Mouse (Mus musculus): Measurements from ENCODE around the gene Deup1. TPM values are rescaled to one million over a fixed set of nuclear protein-coding genes. Genes with fewer than 3 reads are reported as not detected.

Gene Deup1
- total RNA-seq, 2 experiments from 2014 or later: not detected

DNA sequence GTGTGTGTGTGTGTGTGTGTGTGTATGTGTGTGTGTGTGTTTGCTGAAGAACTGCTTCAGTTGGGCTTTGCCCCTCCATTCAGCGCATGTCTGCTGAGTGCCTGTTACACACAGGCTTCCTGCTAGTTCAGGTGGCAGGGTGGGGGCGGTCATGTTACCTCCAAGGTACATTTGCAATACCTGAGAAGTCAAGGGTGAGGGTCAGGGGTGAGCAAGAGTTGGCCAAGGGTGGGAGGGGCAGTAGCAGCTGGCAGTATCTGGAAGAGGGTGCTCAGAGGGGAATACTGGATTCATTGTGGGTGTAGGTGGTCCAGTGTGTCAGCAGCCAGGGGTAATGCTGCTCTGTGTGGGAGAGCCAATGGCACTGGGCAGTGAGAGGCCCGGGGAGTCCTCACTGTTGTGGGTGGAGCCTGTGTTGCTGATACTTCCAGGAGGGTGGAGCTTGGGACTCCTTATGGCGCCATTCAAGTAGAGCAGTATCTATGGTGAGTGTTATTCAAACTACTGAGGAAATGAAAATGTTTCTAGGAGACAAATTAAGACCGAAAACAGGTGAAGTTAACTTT lies 90.8 kb downstream of the Deup1 start:
- 0 out of 2 replicates have a peak, but pooled peaks have one; percentile 31 for ATAC-seq (replicated peaks; ENCODE audit: low FRiP score, low TSS enrichment, poor library complexity, severe bottlenecking)

DNA sequence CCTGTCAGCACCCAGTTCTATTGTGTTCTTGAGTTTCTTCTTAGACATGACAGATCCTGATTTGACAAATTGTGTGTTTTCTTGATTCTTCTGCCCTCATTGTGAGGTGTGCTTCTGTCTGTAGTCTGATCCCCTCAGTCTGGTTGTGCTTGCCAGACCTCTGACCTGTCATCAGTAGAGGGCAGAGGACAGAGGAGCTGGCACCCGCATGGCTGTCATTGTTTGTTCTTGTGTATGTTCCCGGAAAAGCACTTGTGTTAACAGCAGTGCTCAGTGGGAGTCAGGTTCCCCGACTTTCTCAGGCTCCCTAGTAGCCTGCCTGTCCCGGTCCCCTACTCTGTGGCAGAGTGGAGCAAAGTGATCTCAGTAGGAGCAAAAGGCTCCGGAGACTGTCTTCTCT lies 92.3 kb downstream of the Deup1 start:
- no peak for ATAC-seq (replicated peaks; ENCODE audit: low FRiP score, low TSS enrichment, poor library complexity, severe bottlenecking)

DNA sequence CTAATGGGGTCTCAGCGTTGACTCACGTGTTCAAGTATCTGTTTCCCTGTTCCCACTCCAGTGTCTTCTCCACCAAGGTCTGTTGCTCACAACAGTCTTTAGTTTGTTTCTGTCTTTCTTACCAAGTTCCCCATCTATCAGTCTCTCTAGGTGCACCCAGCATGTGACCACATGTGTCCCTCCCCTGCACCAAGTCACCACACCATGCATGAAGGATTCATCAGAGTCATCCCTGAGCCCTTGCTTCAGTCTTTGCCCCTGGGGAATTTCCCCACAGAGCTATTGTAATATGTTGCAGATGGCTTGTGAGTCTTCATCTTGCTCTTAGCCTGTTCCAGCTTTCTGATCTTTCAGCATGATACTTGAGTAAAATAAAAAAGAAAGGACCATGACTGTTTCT lies 93.6 kb downstream of the Deup1 start:
- no peak for ATAC-seq (replicated peaks; ENCODE audit: low FRiP score, low TSS enrichment, poor library complexity, severe bottlenecking)

DNA sequence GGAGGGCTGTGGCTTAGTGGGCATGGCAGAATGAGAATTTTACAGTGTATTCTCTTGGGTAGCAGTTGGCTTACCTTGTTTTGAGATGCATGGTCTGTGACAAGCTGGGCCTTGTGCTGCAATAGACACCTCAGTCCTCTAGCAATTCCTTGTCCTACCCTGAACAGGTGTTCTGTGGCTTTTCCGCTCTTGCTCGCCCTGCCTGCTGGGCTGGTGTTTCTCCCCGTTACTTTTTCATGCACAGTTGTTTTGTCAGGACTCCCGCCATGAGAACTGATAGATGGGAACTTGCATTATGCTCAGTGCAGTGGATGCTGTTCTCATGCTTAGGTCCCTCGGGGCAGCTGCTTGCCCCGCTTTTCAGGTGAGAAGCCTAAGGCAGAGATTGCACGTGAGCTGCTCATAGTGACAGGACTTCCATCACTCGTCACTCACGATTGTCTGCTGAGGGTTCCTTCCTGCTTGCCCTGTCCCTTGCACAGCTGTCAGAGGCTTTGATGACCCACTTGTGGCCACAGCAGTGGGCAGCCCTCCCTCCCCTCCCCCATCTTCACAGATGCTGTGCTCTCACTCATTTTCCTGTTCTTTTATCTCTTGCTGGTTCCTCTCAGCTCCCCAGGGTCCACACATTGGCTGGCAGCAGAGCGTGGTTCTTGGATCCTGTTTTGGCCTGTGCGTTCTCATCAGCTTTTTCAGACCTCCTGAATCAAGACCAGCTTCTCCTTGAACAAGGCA lies 94.2 kb downstream of the Deup1 start:
- ATAC-seq (replicated peaks; ENCODE audit: low FRiP score, low TSS enrichment, poor library complexity, severe bottlenecking): no peak

DNA sequence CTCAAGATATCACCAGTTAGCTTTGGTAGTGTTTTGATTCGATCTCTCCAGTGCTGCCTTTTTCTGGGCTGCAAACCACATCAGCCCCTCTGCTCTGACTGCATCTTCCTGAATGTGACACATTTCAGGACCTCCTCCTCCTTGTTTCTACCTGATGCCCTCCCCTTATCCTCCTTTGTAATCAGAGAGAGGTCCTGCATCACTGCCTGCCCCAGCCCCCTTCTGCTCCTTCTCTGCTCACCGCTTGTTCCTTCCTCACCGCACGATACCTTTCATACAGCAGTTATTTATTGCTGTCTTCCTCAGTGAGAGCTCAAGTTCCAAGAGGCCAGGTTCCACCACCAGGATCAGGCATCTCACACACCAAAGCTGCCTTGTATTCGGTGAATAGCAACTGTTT lies 96.5 kb downstream of the Deup1 start:
- no peak for ATAC-seq (replicated peaks; ENCODE audit: low FRiP score, low TSS enrichment, poor library complexity, severe bottlenecking)

DNA sequence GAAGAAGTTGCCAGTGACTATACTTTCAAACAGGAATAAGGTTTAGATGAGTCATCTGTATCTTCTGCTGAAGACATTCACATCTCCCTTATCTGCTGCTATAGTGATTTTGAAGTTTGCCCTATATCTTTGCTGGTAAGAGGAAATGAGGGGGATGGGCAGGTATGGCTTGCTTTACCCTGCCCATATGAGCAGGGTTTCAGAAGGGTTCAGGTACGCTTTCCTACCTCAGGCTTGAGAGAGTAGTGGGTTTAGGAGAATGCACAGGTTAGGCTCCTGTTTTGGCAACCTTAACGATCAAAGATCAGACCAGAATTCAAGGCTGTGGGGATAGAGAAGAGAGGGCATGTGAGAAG lies 97.8 kb downstream of the Deup1 start:
- no peak for ATAC-seq (replicated peaks; ENCODE audit: low FRiP score, low TSS enrichment, poor library complexity, severe bottlenecking)

DNA sequence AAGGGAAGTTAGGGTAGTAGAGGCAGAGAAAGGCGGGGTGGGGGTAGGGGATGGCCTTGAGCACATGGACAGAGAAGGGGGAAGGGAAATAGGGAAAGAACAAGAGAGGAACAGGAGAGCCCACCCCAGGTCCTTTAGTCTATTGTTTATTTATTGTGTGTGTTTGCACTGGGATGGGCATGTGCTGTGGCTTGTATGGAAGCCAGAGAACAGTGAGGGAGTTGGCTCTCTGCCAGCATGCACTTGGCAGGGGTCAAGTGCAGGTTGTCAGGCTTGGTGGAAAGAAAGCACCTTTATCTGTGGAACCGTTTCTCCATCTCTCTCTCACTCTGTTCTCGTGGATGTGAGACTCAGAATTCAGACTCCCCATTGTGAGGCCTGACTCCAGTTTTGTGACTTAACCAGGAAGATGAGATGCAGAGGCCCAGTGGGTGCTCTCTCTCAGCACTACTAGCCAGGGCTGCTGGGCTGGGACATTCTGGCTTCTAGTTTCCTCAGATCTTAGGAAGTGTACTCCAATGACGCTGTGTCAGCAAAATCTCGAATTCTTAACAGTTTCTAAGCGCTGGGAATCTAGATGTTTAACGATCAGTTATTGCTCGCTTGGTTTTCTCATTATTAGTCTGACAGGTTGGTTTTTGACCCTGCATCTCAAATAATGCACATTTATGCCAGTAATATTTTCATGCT lies 98.3 kb downstream of the Deup1 start:
- 0 out of 2 replicates have a peak, but pooled peaks have one; percentile 32 for ATAC-seq (replicated peaks; ENCODE audit: low FRiP score, low TSS enrichment, poor library complexity, severe bottlenecking)

DNA sequence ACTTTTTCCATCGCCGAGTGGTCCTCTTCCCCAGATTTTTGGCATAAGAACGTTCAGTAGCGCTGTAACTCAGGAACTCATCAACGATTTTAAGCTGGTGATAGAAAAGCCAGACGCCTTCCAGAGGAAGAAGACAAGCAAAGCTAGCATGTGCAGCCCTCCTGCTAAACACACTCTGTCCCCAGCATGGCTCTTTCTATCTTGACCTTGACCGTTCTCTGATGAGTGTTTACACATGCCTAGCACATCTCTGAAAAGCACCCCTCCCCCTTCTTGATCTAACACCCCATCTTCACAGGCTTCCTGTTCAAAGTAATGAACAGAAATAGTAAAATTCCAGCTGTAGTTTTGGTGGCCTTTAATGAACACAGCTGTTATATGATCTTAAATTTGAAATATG lies 99.4 kb downstream of the Deup1 start:
- ATAC-seq (replicated peaks; ENCODE audit: low FRiP score, low TSS enrichment, poor library complexity, severe bottlenecking): no peak

DNA sequence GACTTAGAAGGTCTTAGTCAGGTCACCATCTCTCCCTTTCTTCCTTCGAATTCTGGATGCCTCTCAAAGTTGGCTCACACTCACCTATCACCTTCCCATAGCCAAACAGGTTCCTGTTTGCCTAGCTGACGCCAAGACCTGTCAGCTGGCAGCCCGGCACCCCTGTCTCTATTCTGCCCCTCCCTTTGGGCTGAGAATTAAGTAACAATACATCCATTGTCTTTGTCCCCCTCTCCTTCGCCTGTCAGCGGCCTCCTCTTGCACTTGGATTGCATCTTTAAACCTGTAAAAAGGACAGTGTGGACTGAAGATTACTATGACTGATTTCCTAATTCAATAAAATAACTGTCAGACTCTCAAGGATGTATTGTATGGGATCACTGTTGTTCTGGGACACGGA lies 99.9 kb downstream of the Deup1 start:
- ATAC-seq (replicated peaks; ENCODE audit: low FRiP score, low TSS enrichment, poor library complexity, severe bottlenecking): no peak

DNA sequence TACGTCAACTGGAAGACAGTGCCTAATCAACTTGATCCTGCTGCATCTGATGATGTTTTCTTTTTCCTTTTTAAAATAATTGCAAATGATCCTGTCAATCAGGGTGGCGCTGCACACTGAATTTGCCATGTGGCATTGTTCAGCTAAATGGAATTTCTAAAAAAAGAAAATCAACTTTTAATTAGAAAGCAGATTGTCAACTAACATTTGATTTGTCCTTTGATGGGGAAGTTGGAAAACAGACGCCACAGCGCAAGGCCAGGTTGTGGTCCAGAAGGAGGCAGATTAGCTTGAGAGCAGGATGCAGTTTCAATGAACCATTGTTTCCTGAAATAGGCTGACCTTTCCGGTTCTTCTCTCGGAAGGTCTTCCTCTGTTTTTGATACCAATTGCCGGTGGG lies 101.2 kb downstream of the Deup1 start:
- ATAC-seq (replicated peaks; ENCODE audit: low FRiP score, low TSS enrichment, poor library complexity, severe bottlenecking): no peak

DNA sequence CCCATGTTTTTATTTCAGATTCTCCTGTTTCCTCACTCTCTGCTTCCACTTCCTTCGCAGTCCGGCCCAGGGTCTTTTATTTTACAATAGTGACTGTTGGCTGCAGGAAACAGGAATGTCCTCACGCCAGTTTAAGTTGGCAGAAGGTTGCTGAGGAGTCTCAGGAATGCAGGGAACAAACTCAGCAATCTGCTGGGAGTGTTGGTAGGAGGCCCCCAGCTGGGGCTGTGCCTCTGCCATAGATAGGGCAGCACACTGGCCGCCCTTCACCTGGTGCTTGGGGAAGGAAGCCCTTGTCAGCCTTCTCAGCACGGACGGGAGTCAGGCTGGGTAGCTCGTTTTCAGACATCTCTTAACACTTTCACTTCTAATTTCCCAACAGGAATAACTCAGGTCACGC lies 102.5 kb downstream of the Deup1 start:
- ATAC-seq (replicated peaks; ENCODE audit: low FRiP score, low TSS enrichment, poor library complexity, severe bottlenecking): no peak

DNA sequence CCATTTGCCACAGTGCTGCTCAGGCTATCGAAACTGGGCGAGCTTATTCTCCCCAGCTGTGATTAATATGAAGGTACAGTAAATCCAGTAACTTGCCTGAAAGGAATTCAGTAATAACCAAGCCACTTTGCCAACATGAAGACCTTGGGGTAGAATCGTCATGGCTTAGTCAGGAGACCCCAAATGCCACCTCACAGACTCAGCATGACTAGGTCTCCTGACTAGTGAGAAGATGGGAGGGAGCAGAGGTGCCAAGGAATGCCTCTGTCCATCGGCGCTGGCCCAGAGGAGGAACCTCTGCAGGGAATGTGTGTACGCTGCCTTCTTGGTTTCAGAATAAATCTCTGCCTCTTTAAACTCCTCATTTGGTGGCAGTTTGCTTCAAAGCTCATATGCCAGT lies 104.1 kb downstream of the Deup1 start:
- ATAC-seq (replicated peaks; ENCODE audit: low FRiP score, low TSS enrichment, poor library complexity, severe bottlenecking): no peak

DNA sequence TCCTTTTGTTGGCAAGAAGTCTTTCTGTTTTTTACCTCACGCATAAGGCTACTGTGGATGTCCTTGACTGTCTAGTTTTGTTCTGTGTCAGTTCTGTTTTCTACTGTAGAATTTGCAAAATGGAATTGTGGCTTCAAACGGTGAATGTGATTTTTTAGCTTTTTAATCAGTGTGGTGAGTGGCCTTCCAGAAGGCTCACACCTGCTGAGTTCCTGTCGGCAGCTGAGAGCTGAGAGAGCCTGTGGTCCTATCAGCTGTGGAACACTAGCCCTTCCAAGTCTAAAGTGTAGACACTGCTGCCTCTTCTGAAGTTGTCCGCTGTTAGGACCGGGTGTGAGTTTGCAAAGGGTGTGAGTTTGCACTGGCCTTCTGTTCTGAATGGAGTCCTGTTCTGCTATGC lies 104.8 kb downstream of the Deup1 start:
- ATAC-seq (replicated peaks; ENCODE audit: low FRiP score, low TSS enrichment, poor library complexity, severe bottlenecking): no peak

DNA sequence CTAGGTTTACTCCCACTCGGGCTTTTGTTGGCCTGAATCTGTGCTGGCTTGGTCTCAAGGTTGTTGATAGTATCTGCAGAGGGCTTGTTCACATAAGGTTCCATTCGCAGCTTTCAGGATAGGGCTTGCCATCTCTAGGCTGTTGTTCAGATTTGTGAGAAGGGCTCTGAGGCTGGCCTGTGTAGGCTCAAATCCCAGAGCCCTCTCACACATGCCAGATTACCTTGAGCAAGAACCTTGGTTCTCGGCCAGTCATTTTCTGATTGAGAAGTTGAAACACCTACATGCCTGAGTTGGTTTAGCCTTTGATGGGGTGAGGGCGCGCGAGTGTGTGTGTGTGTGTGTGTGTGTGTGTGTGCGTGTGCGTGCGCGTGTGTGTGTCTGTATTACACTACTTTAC lies 105.4 kb downstream of the Deup1 start:
- no peak for ATAC-seq (replicated peaks; ENCODE audit: low FRiP score, low TSS enrichment, poor library complexity, severe bottlenecking)

DNA sequence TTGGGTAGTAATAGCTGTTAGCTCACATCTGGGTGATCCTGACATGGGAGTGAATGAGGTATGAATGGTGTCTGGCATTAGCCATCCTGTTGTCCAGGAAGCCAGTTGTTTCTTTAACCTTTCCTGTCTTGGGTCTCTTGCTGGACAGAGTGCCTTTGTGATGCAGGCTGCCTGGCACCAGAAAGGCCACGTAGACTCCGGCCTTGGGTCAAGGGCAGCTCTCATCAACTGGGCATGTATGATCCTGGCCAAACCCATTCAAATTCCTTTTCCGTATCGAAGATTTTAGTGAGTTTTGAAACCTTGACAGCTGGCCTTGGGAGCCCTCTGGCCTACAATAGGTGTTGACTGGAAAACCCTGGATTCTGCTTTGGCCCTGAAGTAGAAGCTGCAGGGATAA lies 109.8 kb downstream of the Deup1 start:
- no peak for ATAC-seq (replicated peaks; ENCODE audit: low FRiP score, low TSS enrichment, poor library complexity, severe bottlenecking)

DNA sequence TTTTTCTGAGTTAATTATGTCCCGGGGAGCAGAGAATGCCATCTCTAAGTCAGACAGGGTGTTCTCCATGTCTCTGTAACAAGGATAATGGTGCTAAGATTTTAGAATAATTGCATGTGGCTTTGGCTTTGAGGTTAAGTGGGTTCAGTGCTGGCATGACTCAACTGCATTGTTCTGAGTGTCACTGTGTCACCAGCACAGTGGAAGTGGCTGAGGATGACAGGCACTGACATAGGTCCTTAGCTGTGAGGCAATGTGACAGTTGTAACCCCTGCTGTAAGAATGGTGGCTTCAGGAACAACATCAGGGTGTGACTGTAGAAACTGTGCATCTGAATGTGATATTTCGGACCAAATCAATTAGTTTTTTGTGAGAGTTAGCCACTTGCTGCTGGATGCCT lies 111.7 kb downstream of the Deup1 start:
- no peak for ATAC-seq (replicated peaks; ENCODE audit: low FRiP score, low TSS enrichment, poor library complexity, severe bottlenecking)

DNA sequence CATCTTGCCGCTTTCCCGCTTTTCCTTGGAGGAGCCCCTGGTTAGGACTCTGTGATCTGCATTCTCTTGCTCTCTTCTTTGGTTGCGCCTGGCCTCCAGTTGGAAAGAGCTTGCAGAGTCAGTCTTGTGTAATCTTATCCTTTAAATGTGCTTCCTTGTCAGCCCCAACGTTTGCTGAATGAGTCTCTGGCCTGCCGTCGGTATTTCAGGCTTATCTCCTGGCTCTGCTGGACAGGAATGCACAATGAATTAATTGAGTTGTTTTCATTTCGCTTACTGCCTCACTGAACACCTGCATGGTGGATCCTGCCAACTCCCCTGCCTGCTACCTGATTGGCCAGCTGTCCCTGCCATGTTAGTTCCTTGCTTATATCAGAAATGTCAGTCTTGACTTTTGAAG lies 114.8 kb downstream of the Deup1 start:
- no peak for ATAC-seq (replicated peaks; ENCODE audit: low FRiP score, low TSS enrichment, poor library complexity, severe bottlenecking)

DNA sequence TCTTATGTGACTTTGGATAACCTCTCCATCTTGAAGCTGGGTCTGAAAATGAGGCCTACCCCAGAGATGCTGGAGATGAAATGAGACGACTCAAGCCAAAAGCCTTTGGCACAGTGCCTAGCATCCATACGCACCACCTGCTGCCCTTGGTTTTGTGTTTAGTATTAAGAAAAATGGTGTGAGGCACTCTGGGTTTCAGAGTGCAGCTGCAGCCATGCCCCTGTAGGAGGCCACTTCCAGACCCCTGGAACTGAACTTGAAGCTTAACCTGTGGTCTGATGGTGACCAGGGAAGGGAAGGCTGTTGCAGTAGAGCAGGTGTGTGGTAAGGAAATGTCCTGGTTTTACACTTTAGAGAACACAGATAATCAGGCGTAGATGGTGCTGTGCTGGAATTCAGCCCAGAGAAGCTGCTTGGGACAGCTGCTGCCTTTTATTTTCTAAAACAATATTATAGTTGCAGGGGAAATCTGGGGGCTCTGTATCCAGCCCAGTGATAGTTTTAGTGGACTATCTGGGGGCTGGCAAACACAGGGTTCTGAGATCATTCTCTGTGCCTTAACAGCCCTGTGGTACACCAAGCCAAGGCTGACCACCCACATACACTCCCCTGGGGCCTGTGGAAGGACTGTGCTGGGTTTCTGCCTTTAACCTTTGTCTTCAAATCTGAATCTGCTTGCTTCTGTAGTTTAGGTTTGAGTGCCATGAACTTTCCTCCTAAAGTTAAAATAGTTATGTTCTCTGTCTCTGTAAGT lies 117.0 kb downstream of the Deup1 start:
- 0 out of 2 replicates have a peak, but pooled peaks have one; percentile 10 for ATAC-seq (replicated peaks; ENCODE audit: low FRiP score, low TSS enrichment, poor library complexity, severe bottlenecking)
